Mouse (Mus musculus) embryonic facial prominence, embryonic 10.5 days (tissue): Measurements from ENCODE around the gene Traf1. TPM values are rescaled to one million over a fixed set of nuclear protein-coding genes. Genes with fewer than 3 reads are reported as not detected.
A peak's percentile ranks its signal among the peaks of the same experiment; 100 is the strongest.

Experiments
- DNase-seq: peaks from one replicate; pipeline ENCODE4 v3.0.0-alpha.2; 2017; ENCODE audit warnings: low spot score
- H3K27ac ChIP-seq: fragments of 300-500 bp; sonication (generic); replicated peaks from 2 replicates; pipeline ENCODE4 v1.5.1; 2016; ENCODE audit warnings: mild to moderate bottlenecking
- H3K27me3 ChIP-seq: fragments of 300-500 bp; sonication (generic); replicated peaks from 2 replicates; pipeline ENCODE4 v1.6.1; 2016; ENCODE audit warnings: low read depth, mild to moderate bottlenecking; ENCODE audit not compliant: poor library complexity, severe bottlenecking
- H3K36me3 ChIP-seq: fragments of 300-500 bp; sonication (generic); replicated peaks from 2 replicates; pipeline ENCODE4 v1.6.1; 2016; ENCODE audit warnings: mild to moderate bottlenecking, moderate library complexity
- H3K4me1 ChIP-seq: fragments of 300-500 bp; sonication (generic); 2 replicates; pipeline ENCODE4 v1.6.1; 2016
- H3K4me3 ChIP-seq: fragments of 300-500 bp; sonication (generic); 2 replicates; pipeline ENCODE4 v1.5.1; 2016; ENCODE audit warnings: mild to moderate bottlenecking, moderate library complexity
- H3K9me3 ChIP-seq: fragments of 300-500 bp; sonication (generic); 2 replicates; pipeline ENCODE4 v1.6.1; 2016; ENCODE audit warnings: mild to moderate bottlenecking
- WGBS: fragments of 180-500 bp; shearing (Covaris S2); methylation state at CpG from one replicate; pipeline ENCODE4 v1.1.7; 2016; 5-methylcytosine and 5-hydroxymethylcytosine counted together
- polyA plus RNA-seq: library from polyadenylated mRNA; unstranded; fragments of >200 nt; fragmentation: Nextera tagmentation; extraction: Ambion mirVana; gene quantifications from 2 replicates; pipeline ENCODE4 v1.2.1, GENCODE M21; 2016

The Traf1 gene
- polyA plus RNA-seq, 1 experiment from 2014 or later = 0.34 TPM

DNA sequence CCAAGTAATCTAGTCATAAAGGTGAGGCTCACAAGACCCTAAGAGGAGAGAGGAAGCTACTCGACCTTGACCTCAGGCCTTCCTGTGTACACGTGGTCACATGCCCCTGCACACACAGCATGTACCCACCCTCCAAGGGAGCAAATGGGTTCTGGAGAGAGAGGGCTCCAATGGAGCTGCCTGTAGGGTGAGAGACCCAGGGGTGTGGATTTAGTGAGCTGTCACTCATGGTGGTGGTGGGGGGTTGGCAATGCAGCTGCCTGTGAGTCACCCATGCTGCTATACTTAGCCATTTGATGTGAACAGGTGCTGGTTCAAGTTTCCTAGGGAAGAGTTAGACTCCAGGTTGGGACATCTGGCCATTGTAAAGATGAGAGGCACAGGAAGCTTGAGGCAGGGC, 41.4 kb downstream of the Traf1 start:
- 62% methylated on average over 2 of the region's 2 CpGs for WGBS

DNA sequence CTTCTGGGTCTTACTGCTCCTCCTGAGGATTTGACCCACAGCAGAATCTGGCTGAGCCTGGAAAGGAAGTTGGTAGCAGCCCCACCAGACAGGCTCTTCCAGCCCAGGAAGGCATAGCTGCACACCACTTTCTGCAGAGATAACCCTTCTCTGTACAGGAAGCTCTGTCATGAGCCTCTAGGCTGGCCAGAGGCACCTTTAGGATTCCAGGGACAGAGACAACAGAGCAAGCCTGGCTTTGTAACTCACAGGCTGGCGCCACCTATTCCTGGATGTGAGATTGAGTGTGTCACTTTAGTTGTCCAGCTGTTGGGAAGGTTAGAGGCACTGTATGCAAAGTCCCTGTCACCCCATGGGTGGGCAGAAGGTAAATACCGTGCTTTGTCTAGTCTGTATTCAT, 46.5 kb downstream of the Traf1 start:
- H3K4me3 ChIP-seq = peak overlapping the region; percentile 77; the same call in 1 of the 2 replicates
- 44% methylated on average over 2 of the region's 2 CpGs for WGBS
- no peak for DNase-seq
- H3K4me1 ChIP-seq = peaks cover 27% of the 10 kb centered on the region
- H3K9me3 ChIP-seq = no peaks in the 10 kb centered on the region
- peaks cover 71% of the 10 kb centered on the region for H3K27me3 ChIP-seq
- no peak overlapping the region for H3K27ac ChIP-seq
- no peaks in the 10 kb centered on the region for H3K36me3 ChIP-seq

More for the DNA sequence above, 41.4 kb downstream of the Traf1 start:
- Histone ChIP-seq H3K27me3 (peaks cover 22% of the 10 kb centered on the region), H3K9me3 (no peaks in the 10 kb centered on the region), H3K4me3 (no peak overlapping the region), H3K4me1 (peaks cover 16% of the 10 kb centered on the region), H3K36me3 (no peaks in the 10 kb centered on the region), H3K27ac (no peak overlapping the region)
- DNase-seq = no peak

DNA sequence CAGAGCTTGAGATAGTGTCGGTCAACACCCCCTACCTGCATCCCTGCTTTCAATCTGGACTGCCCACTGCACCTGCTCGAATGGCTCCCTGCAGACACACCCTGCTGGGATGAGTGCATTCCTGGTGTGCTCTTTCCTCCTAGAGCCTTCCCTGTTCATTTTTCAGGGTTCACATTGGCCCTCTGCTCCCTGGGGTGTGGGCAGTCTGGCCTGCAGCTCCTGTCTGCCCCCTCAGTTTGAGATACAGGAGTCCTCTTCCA, 46.8 kb downstream of the Traf1 start:
- H3K27me3 ChIP-seq = peaks cover 74% of the 10 kb centered on the region
- H3K36me3 ChIP-seq = no peaks in the 10 kb centered on the region
- H3K4me3 ChIP-seq = peak overlapping the region; percentile 77
- H3K4me1 ChIP-seq = peaks cover 27% of the 10 kb centered on the region
- H3K9me3 ChIP-seq = no peaks in the 10 kb centered on the region
- no peak for DNase-seq
- 7% methylated on average over 2 of the region's 2 CpGs for WGBS
- no peak overlapping the region for H3K27ac ChIP-seq

DNA sequence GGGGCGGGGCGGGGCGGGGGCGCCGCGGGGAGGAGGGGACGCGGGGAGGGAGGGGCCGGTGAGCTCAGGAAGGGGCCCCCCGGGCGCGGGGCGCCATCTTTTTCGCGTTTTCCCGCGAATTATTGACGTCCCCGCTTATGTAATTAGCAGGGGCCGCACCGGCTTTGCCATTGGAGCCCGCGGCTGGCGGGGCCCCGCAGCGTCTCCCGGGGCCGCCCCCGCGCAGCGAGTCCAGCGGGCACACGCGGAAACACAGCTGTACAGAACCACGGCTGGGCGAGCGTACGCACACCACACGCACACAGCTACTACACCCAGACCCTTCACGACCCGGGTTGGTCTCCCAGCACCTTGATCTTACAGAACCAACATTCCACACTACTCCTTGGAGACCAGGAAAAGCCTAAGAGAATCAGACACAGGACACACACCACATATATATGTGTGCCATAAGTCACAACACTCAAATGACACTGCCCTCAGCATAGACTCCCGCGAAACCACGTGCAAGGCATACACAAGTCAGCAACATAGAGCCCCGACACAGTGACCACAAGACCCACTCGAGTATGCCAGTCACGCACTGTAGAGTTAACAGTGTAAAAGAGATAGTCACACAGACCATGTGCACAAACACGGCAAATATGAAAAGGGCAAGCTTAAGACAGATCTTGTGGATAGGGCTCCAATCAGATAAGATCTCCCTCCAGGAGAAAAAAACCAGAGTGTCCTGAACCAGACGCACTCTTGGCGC, 47.3 kb downstream of the Traf1 start:
- H3K4me3 ChIP-seq = peak overlapping the region; percentile 77
- H3K9me3 ChIP-seq = no peaks in the 10 kb centered on the region
- H3K36me3 ChIP-seq = no peaks in the 10 kb centered on the region
- peaks cover 27% of the 10 kb centered on the region for H3K4me1 ChIP-seq
- 3% methylated on average over 48 of the region's 50 CpGs for WGBS
- DNase-seq = peak; percentile 66
- peaks cover 79% of the 10 kb centered on the region for H3K27me3 ChIP-seq
- H3K27ac ChIP-seq = peak overlapping the region; percentile 63

DNA sequence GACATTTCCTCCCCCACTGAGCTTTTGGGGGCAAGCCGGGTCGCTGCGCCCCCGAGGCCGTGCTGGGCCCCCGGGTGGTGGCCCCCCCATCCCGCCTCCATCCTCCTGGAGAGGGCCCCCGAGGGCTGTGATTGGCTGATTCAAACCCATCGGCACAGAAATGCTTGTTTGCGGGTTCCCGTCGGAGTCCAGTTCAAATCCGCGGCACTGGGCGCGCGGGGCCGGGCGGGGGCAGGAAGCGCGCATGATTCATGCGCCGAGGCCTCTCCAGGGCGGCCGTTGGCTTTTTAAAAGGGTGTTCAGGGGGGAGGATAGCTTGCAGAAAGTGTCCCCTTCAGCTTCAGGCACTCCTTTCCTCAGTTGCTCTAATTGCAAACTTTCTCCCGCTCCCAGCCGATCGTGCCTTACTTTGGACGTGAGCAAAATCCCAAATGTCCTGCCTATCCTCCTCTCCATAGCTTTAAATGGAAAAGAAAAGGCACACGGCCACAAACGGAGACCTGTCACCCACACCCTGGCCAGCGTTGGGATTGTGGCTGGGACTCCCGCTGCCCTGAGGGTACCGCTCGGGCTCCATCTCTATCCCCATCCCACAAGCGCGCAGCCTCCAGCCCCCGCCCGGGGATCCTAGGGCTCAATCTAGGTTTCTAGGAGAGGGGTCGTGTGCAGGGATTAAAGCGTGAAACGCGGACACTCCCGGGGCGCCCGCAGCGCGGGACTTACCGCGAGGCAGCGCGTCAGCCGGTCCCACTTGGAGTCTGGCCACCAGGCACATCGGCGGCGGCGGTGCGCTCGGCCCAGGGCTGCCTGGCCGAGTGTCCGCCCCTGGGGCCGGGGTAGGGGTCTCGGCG, 48.1 kb downstream of the Traf1 start, which contains the start of gene Phf19:
Gene Phf19 (minus strand): TSS at position 809 of the 851 bp plus-strand sequence.
- Histone ChIP-seq H3K9me3 (no peaks in the 10 kb centered on the region), H3K27me3 (peaks cover 81% of the 10 kb centered on the region), H3K4me3 (peak within 1 kb of the TSS; percentile 77), H3K36me3 (no peaks in the 10 kb centered on the region), H3K4me1 (peaks cover 27% of the 10 kb centered on the region), H3K27ac (peak within 1 kb of the TSS; percentile 63)
- under 1% methylated on average over 64 of the region's 64 CpGs for WGBS
- peak; percentile 55 for DNase-seq

DNA sequence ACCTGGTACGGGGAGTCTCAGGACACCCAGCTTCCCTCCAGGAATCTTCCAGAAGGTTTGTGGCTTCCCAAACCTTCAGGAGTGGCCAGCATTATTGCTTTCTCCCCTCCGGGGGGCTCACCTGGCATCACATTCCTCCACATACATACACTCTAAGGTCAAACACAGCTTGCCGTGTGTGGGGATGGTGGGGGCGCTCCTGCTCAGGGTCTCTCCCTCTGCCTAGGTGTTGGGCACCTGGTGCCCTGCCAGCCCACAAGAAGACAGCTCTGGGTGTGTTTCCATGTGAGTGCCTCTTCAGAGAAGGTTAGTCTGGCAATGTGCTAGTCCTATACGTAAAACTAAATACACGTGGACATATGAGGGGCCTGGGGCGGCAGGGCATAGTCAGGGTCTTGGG, 49.0 kb downstream of the Traf1 start:
- Histone ChIP-seq H3K9me3 (no peaks in the 10 kb centered on the region), H3K36me3 (no peaks in the 10 kb centered on the region), H3K4me3 (peak overlapping the region; percentile 77), H3K27me3 (peaks cover 86% of the 10 kb centered on the region), H3K4me1 (peaks cover 27% of the 10 kb centered on the region), H3K27ac (no peak overlapping the region)
- no peak for DNase-seq
- WGBS = 40% methylated on average over 7 of the region's 7 CpGs

DNA sequence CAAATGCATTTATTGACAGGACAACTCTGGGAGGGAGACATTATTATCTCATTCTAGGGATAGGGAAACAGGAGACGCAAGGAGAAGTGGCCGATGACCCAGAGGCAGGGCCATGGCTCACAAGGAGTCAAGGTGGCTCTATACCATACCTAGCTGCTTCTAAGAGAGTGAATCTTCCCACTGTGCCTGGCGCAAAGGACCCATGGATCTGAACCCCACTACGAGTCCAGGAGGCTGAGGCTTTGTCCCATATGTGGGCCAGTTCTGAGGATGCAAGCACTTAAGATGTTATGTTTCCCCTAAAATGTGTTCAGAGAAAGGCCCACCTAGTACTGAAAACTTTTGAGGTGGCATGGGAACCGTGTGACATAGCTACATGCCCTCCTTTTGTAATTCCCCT, 49.7 kb downstream of the Traf1 start:
- Histone ChIP-seq H3K4me3 (no peak overlapping the region), H3K27ac (no peak overlapping the region), H3K36me3 (no peaks in the 10 kb centered on the region), H3K4me1 (peaks cover 31% of the 10 kb centered on the region), H3K9me3 (no peaks in the 10 kb centered on the region), H3K27me3 (peaks cover 85% of the 10 kb centered on the region)
- WGBS = 84% methylated on average over 5 of the region's 5 CpGs
- no peak for DNase-seq

DNA sequence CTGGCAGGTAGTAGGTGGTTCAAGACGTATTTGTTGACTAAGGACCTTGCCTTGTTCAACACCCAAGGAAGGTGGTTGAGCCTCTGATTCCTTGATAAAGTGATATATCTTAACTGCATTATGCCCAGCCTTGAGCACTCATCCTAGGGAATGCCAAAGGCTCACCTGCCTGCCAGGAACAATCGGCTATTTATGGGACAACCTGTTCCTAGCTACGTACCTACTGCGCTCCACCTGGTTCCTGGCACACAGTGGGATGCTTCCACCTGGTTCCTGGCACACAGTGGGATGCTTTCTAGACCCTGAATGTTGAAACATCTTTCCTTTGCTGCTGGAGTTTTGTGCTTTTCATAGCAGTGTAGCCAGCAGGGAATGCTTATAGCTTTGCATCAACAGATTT, 51.9 kb downstream of the Traf1 start:
- Histone ChIP-seq H3K4me1 (peaks cover 37% of the 10 kb centered on the region), H3K9me3 (no peaks in the 10 kb centered on the region), H3K27me3 (peaks cover 73% of the 10 kb centered on the region), H3K36me3 (no peaks in the 10 kb centered on the region), H3K4me3 (no peak overlapping the region), H3K27ac (no peak overlapping the region)
- 84% methylated on average over 4 of the region's 4 CpGs for WGBS
- DNase-seq = no peak

DNA sequence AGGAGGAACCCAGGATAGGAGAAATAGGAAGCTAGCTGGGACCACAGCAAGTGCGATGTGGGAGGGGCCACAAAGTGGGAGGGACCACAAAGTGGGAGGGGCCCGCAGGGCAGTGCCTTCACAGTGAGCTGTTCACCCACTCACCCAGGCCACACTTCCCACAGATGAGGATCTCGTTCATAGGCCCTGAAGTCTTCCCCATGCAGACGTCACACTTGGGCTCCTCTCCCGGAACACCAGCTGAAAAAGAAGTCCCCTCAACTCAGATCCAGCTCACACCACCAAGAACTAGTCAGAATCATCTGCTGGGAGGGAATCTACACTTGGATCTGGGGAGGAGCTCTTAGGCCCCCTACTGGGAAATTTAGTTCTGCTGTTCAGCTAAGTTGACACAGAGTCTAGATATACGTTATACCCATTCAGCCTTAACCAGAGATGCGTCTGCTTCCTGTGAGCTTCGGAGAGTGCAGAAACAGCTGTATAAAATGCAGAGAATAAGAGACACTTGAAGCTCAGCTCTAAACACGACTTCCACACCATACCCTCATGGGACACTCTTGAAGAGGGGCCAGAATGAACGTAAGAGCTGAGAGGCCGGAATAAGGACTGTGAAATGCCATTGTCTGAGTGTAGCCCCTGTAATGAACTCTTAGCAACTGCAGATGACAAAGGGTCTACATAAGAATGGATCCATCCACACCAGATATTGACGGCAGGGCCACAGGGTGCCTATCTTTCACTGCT, 54.5 kb downstream of the Traf1 start:
- peaks cover 24% of the 10 kb centered on the region for H3K4me1 ChIP-seq
- no peaks in the 10 kb centered on the region for H3K36me3 ChIP-seq
- WGBS = 55% methylated on average over 12 of the region's 12 CpGs
- DNase-seq = no peak
- peaks cover 46% of the 10 kb centered on the region for H3K27me3 ChIP-seq
- no peak overlapping the region for H3K27ac ChIP-seq
- no peak overlapping the region for H3K4me3 ChIP-seq
- H3K9me3 ChIP-seq = no peaks in the 10 kb centered on the region

DNA sequence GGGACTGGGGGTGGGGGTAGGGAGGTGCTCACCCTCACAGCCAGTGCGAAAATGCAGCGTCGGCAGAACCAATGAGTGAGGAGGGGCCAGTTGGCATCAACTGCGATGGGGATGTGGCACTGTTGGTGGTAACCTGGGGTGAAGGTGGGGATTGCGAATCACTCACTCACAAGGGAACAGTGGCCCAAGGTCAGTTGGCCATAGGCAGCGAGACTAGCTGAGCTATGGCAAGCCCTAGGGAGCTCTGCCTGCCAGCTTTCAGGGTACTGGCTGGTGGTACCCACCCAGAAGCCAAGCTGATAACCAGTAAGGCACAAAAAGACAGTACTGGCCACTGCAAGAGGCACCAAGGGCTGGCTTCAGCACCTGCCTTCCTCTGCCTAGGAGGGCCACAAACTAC, 55.1 kb downstream of the Traf1 start:
- 67% methylated on average over 6 of the region's 6 CpGs for WGBS
- Histone ChIP-seq H3K36me3 (no peaks in the 10 kb centered on the region; the same call in 1 of the 2 replicates), H3K27me3 (peaks cover 40% of the 10 kb centered on the region)

DNA sequence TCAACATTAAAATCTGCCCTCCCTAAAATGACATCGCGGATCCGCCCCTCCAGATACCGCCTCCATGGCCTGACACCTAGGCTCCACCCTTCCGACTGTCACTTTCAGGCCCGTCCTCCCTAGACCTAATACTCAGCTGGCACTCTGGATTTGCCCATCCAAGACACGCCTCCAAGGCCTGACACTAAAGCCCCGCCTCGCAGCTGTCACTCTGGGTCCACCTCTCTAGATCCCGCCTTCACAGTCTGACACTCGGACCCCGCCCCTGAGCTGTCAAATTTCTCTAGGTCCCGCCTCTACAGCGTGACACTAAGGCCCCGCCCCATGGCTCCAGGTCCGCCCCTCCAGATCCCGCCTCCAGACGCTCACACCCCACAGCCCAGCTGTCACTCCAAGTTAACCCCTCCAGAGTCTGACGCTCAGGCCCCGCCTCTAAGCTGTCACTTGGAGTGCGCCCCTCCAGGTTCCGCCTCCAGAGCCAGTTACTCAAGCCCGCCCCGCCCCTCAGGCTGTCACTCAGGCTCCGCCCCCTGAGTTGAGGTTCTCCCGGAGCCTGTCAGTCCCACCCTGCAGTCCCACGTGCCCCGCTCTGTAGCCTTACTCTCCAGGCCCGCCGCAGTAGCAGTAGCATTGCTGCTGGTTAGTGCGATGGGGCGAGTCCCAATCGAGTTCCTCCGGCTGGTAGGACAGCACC, 56.6 kb downstream of the Traf1 start:
- Histone ChIP-seq H3K9me3 (no peaks in the 10 kb centered on the region), H3K4me3 (peak overlapping the region; percentile 49), H3K27ac (no peak overlapping the region), H3K36me3 (no peaks in the 10 kb centered on the region; the same call in 1 of the 2 replicates), H3K4me1 (peaks cover 34% of the 10 kb centered on the region), H3K27me3 (peaks cover 28% of the 10 kb centered on the region)
- WGBS = under 1% methylated on average over 34 of the region's 34 CpGs
- DNase-seq = peak; percentile 98

More for the DNA sequence above, 55.1 kb downstream of the Traf1 start:
- Histone ChIP-seq H3K4me1 (peaks cover 24% of the 10 kb centered on the region), H3K9me3 (no peaks in the 10 kb centered on the region), H3K27ac (no peak overlapping the region), H3K4me3 (no peak overlapping the region)
- DNase-seq = no peak
